Mouse (Mus musculus) erythroid progenitor cell, adult 5-6 weeks (primary cell): ENCODE results near the gene Pde4c. TPM values are rescaled to one million over a fixed set of nuclear protein-coding genes. Genes with fewer than 3 reads are reported as not detected.

ENCODE experiments used
- ATAC-seq: replicated peaks from 2 replicates; pipeline ENCODE4 v1.8.0; 2016; ENCODE audit warnings: moderate number of reproducible peaks, mild to moderate bottlenecking, moderate TSS enrichment, inconsistent platforms; ENCODE audit not compliant: poor library complexity, low FRiP score, severe bottlenecking
- total RNA-seq, 2 experiments: library from RNA; stranded (forward) in 1 of 2; stranded (reverse) in 1 of 2; fragments of 150-400 nt in 1 of 2; fragments of 186-747, 209-891 nt in 1 of 2; gene quantifications; 2 replicates each; pipeline versions ENCODE4 v1.2.3 to v1.2.4; 2015 to 2017; ENCODE audit warnings: low replicate concordance in 2 of 2

Gene Pde4c
- total RNA-seq, 2 experiments from 2014 or later: 0.84 TPM; not detected in 1

DNA sequence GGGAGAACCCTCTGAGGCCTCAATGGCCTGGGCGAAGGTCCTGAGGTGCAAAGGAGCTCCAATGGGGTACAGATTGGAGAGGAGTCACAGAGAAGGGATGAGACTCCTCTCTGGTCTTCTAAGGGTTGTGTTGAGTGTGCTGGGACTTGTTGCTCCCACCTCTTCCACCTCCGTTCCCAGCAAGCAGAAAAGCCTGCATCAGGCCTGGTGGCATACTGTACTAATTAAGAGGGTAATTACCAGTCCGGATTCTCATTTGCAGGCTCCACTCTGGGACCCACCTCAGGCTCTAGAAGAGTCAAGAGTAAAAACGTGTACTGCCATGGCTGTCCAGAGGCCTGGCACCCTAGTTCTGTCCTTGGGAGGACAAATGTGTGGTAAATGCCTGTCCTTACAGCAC lies 26.6 kb upstream of the Pde4c start:
- no peak for ATAC-seq

DNA sequence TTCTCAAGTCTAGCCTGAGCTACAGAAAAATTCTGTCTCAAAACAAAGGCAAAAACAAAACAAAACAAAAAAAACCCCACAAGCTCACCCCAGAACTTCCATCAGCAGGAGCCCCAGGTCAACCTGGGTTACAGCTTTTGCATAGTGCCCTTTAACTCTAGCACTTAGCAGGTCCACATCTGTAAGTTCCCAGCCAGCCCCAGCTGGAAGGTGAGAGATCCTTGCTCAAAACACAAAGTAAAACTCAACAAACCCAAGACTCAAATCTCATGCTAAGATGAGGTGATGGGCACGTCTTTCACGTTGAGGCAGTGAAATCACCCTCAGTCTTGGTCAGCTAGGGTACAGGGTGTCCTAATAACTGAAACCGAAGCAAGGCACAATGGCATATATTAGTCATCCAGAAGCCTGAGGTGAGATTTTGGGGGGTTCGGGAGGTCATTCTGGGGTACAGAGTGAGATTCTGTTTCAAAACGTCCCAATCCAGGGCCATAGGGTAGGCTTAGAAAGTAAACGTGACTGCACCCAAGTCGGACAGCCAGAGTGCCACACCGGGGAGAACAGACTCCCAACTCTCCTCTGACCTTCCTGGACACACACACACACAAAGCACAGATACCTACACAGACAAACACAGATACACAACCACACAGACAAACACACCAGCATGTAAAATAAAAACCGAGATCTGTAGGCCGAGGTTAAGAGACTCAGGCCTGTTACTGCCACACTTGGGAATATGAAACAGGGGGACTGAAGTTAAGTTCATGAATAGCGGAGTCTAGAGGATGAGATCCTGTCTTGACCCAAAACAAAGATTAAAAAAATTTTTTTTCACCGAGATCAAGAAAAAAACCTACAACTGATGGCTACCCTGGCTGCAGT lies 25.9 kb upstream of the Pde4c start:
- no peak for ATAC-seq

DNA sequence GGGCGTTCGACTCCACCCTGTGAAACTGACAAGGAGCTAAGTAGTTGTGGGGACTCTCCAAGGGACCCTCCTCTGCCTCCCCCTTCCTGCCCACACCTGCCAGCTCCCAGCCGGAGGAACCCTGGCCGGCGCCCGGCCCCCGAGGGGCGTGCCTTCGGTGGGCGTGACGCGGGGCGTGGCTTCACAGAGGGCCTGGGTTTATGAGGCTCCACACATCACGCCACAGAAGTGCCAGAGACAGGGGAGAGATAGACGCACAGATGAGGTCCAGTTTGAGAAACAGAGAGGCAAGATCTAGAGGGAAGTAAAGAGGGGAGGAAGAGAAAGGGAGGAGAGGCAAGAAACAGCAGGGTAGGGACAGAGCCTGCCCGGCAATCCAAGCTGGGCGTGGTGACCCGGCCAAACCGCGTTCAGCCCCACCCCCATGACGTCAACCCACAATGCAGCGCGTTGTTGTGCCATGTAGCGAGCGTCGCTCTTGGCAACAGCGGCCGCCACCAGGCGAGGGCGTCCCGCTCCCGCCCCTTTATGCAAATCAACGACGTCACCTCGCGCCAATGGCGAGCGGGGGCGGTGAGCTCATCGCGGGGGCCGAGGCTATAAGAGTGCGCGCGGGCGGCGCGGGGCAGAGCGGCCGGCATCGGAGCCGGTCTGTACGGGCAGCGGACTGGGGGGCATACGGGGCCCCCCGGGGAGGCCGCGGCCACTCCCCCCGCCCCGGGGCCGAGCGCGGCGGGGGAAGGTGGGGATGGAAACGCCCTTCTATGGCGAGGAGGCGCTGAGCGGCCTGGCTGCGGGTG lies 25.0 kb upstream of the Pde4c start, which contains the start of gene Jund:
Gene Jund (plus strand): TSS at position 640 of the 800 bp plus-strand sequence.
- ATAC-seq: peak; percentile 74

DNA sequence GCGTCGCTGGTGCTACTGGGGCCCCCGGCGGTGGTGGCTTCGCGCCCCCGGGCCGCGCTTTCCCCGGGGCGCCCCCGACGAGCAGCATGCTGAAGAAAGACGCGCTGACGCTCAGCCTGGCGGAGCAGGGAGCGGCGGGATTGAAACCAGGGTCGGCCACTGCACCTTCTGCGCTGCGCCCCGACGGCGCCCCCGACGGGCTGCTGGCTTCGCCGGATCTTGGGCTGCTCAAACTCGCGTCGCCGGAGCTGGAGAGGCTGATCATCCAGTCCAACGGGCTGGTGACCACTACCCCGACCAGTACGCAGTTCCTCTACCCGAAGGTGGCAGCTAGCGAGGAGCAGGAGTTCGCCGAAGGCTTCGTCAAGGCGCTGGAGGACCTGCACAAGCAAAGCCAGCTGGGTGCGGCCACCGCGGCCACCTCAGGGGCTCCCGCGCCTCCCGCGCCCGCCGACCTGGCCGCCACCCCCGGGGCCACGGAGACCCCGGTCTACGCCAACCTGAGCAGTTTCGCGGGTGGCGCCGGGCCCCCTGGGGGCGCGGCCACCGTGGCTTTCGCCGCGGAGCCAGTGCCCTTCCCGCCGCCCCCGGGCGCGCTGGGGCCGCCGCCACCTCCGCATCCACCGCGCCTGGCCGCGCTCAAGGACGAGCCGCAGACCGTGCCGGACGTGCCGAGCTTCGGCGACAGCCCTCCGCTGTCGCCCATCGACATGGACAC lies 24.2 kb upstream of the Pde4c start:
- no peak for ATAC-seq

DNA sequence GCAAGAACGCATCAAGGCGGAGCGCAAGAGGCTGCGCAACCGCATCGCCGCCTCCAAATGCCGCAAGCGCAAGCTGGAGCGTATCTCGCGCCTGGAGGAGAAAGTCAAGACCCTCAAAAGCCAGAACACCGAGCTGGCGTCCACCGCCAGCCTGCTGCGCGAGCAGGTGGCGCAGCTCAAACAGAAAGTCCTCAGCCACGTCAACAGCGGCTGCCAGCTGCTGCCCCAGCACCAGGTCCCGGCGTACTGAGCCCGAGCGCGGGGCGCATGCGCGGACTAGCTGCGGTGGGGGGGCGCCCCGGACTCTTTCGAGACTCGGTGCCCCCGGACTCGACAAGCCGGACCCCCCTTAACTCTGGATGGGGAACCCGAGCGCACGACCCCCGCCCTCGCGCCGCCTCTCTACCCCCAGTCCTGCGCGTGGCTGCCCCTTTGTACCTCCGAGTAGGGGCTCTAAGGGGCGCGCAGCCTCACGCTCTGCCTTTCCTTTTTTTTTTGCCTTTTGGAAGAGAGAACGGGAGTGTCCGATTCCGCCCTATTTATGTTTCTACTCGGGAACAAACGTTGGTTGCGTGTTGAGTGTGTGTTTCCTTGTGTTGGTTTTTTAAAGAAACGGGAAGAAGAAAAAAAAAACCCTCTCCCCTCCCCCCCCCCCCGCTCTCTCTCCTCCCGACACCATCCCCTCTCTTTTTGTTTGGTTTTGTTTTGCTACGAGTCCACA lies 23.5 kb upstream of the Pde4c start:
- 0 out of 2 replicates have a peak, but pooled peaks have one; percentile 9 for ATAC-seq

DNA sequence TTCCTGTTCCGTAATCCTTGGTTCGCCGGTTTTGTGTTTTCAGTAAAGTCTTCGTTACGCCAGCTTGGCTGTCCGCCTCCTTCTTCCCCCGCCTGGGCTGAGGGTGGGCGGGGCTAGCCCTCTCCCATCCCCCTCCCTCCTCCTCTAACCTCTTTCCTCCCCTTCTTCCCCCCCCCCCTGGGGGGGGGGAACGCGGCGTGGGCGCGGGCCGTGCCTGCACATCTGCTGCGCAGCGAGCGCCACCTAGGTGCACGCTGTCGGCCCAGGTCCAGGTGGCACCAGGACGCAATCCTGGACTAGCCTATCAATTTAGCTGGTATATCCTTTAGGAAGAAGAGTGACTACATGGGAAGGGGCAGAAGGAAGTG lies 23.0 kb upstream of the Pde4c start:
- ATAC-seq: peak; percentile 36

DNA sequence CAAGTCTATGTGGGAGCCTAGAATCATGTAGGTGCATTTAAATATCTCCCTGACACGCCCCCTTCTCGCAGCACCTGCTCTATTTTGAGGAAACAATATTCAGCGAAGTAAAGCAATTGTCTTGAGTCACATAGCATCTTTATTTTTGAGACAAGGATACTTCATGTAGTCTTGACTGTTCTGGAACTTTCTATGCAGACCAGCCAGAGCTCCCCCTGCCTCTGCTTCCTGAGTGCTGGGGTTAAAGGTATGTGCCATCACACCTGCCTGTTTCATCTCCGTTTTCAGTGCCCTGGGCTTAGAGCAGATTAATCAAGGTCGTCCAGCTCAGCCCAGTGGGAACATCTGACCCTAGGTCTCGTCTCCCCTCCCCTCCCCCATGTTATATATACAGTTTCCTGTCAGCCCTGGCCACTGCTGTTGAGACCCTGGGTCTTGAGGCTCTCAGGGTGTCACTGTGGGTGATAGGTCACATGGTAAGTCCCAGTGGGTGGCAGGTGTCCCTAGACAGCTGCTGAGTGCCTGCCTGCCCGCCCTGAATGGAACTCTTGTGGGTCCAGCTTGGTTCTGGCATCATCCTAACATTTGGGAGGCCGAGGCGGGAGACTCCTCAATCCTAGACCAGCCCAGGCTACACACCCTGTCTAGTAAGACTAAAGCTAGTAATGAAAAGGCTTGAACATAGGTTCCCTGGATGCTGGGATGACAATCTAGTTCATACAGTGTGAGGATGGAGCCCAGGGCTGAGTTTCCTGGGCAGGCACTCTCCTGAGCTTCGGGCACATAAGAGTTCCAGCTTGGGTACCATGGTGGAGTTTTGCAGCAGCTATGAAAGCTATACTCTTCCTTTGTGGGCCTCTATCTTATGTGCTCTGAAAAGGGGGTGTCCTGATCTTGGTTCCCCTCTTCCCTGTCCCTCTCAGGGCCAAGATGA lies 22.2 kb upstream of the Pde4c start:
- no peak for ATAC-seq

DNA sequence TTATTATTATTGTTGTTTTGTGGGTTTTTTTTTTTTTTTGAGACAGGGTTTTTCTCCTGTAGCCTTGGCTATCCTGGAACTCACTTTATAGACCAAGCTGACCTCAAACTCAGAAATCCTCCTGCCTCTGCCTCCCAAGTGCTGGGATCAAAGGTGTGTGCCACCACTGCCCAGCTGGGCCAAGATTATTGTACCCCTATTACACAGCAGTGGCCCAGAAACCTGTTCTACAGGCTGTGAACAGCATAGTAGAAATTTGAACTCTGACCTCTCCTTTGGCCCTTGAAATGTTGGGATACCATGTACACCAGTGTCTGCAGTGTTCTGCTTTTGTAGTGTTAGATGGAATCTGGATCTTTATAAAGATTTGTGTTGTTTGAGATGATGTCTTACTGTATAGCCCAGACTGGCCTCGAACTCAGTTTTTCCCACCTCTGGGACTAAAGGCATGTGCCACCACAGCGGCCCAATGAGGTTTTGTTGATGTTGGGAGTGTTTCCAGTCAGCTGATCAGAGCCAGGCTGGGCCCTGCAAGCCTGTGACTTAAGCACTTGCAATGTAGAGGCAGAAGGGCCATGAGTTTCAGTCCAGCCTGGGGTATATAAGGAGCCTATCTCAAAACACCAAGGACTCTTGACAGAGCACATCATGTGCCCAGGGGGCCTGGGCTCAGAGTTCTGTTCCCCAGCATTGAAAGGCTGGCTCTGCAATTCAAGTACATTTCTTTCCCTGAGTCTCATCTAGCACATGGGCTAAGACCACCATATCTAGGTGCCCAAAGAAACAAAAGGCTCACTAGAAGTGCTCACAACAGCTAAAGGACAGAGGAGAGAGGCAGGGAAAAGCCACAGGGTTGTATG lies 21.3 kb upstream of the Pde4c start:
- ATAC-seq: no peak

DNA sequence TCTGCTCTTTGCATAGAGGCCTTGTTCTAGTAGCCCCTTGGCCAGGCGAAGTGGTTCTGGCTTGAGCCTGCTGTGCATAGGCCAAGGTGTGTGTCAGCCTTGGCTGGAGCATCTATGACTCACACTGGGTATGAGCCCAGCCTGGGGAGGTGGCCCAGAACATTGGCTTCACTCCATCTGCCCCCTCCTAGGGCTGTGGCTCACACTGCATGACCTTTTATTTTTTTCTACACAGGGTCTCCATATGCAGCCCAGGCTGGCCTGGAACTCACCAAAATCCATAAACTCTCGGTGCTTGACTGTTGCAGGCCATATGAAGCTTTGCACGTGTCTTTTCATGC lies 20.7 kb upstream of the Pde4c start:
- ATAC-seq: no peak

DNA sequence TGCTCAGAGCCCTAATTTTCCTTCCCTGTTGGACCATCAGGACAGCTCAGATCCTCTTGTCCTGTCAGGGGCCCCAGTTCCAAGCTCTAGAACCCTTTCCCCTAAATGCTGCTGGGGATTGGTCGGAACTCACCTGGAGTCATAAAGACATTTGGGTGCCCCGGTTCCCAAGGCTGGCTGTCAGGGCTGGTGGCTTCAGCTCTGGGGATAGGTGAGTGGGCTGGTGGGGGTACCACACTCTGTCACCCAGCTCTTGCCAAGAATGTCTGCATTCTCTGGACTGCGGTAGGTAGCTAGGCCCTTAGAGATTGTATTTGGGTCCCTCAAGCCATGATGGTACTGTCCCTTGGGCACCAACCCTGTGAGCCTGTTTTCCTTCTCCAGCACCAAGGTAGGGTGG lies 20.2 kb upstream of the Pde4c start, which contains the start of gene Iqcn:
Gene Iqcn (plus strand): TSS at position 171 of the 400 bp plus-strand sequence.
- ATAC-seq: no peak

DNA sequence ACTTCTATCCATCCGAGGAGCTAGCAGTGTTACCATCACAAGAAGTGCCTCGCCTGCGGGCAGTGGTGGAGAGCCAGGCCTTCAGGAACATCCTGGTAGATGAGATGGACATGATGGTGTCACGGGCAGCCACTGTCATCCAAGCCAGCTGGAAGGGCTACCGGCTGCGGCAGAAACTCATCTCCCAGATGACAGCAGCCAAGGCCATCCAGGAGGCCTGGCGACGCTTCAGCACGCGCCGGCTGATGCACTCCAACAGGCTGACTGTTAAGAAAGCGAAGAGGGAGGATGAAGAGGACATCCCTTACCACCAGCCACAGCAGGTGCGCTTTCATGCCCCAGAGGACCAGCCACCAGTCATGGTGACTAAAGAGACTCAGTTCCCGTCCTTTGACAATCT lies 15.2 kb upstream of the Pde4c start:
- no peak for ATAC-seq

DNA sequence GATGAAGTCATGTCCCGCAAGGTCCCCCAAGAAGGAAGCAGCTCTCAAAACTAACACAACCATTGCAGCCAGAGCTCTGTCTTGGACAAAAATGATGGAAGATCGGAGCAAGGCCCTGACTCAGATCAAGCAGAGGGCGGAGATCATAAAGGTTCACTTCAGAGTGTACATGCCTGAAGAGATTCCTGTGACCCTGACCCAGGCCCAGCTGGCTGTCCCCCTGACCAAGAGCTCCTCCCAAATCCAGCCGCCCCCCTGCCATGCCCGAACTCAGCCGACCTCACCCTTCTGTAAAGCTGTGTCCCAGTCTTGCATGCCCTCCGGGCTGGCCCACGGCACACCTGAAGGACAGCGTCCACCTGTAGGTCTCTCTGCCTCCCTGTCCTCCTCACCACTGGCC lies 13.7 kb upstream of the Pde4c start:
- no peak for ATAC-seq

DNA sequence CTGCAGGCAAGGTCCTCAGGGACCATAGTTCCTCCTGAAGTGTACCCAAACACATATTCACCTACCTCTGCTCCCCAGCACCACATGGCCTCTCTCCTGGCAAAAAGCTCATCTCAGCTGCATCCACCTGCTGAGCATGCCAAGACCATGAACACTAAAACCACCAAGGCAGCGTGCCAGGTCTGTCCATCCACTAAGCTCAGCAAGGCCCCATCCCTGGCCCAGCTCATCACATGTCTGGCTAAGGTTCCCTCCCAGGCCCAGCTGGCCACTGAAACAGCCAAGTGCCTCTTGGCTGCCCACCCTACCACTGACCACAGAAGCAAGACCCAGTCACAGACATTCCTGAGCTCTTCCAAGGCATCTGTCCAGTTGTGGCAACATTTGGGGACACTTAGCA lies 13.2 kb upstream of the Pde4c start:
- no peak for ATAC-seq

DNA sequence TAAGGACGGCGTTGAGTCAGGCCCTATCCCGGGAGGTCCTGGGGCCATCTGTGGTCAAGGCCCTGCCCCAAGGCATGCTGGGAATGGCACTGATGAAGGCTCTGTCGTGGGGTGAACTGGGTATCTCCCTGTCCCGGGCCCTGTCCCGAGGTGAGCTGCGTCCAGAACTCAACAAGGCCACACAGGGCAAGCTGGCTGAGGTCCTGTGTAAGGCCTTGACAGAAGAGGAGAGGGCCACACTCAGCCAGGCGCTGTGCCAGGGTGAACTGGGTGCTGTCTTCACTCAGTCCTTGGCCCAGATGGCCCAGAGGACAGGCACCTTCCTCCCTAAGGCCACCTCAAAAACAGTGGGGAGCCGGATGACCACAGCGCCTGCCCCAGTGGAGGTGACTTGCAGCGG lies 12.5 kb upstream of the Pde4c start:
- ATAC-seq: no peak

DNA sequence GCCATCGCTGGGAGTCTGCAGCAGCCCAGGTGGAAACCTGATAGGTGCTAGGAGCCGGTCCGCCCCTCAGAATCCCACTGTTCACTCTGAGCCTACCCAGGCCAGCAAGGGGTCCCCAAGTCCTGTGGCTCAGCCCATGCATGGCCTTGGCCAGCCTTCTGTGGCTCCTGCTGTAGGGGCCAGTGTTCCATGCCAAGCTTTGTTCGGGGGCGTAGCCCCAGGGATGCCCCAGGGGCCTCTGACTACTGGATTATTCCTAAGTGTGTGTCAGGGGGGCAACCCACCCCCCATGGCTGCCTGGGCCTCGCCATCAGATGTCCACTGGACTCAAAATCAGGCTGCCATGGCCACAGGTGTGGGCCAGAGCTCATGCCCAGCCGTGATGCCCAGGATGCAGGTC lies 9.5 kb upstream of the Pde4c start:
- ATAC-seq: no peak

DNA sequence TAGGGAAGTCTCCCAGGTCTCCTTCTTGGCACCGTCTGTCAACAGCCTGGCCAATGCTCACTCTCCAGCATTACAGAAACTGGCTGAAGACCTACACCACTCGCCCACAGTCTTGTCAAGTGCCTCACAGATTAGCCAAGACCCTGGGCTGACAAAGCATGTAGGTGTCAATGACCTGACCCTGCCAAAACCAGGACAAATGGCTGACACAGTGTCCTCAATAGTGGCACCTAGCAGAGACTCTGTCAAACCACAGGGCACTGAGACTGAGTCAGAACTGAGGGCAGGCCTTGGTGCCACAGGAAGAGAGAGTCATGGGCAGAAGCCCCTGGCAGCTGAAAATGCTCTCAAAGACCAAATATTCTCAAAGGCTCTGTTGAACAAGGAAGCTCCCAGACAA lies 8.4 kb upstream of the Pde4c start:
- ATAC-seq: no peak

DNA sequence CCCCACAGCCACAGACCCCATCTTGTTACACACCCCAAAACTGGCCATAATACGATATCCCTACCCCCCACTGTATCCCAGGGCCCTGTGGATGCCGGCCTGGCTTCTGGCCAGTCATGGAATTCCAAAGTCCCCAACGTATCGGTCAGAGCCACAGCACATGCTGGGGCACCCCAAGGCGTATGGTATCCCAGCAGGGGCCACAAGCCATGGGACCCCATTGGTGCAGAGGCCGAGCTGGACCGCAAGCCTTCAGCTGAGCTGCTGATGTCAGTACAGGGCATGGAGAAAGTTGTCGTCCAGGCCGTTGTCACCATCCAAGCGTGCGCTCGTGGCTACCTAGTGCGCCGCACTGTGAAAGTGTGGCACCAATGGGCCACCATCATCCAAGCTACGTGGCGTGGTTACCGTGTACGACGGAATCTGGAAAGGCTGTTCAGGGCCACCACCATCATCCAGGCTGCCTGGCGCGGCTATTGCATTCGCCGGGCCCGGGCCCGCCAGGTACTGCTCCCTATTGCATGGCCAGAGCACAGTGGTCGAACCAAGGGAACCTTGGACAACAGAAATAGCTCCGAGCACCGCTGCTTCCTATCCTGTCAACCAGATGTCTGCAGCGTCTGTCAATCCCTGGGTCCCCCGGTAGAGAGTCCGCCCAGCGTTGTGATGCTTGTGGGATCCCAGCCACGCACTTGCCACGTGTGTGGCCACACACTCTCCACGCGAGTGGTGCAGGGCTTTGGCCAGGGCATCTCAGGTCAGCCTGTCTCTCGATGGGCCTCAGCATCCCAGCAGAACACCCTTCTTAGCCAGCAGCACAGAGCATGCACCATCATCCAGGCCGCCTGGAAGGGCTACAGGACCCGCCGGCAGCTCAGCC lies 6.8 kb upstream of the Pde4c start:
- ATAC-seq: no peak
